Mouse (Mus musculus) layer of hippocampus, adult 9-10 months (tissue): ENCODE data around the gene Cdkl5.
"Not testable (repeated sequence)": the region's sequence is repeated elsewhere in the genome, so short reads cannot be mapped to it uniquely, and the experiment has no call there.

ENCODE experiments used
- DNase-seq: peaks from one replicate; pipeline ENCODE4 v3.0.0; 2022; ENCODE audit warnings: low spot score

Cdkl5 gene

GRCm38 (mm10) chrX:160906952-160907351 lies 87.6 kb downstream of the Cdkl5 start, which contains the start of gene Gja6:
TSS of gene Gja6 (minus strand) at chrX:160907052.
- no peak for DNase-seq

- no peak for DNase-seq
Measured at GRCm38 (mm10) chrX:160906477-160906876, 88.0 kb downstream of the Cdkl5 start.

- DNase-seq = no peak
Measured at GRCm38 (mm10) chrX:160905913-160906312, 88.6 kb downstream of the Cdkl5 start.

- no peak for DNase-seq
Measured at GRCm38 (mm10) chrX:160905041-160905678, 89.3 kb downstream of the Cdkl5 start.

- DNase-seq = no peak
Measured at GRCm38 (mm10) chrX:160901118-160901517, 93.4 kb downstream of the Cdkl5 start.

GRCm38 (mm10) chrX:160892077-160892476 lies 102.4 kb downstream of the Cdkl5 start:
- no peak for DNase-seq

GRCm38 (mm10) chrX:160886301-160886700 lies 108.2 kb downstream of the Cdkl5 start:
- DNase-seq = no peak

GRCm38 (mm10) chrX:160866576-160866975 lies 127.9 kb downstream of the Cdkl5 start:
- no peak for DNase-seq

GRCm38 (mm10) chrX:160865022-160865421 lies 129.5 kb downstream of the Cdkl5 start:
- no peak for DNase-seq

GRCm38 (mm10) chrX:160863689-160864383 lies 130.7 kb downstream of the Cdkl5 start:
- DNase-seq = no peak

- DNase-seq = no peak
Measured at GRCm38 (mm10) chrX:160808226-160808625, 186.3 kb downstream of the Cdkl5 start.

GRCm38 (mm10) chrX:160804409-160805150 lies 189.9 kb downstream of the Cdkl5 start:
- no peak for DNase-seq

- DNase-seq = no peak
Measured at GRCm38 (mm10) chrX:160794920-160795319, 199.6 kb downstream of the Cdkl5 start.

- DNase-seq = no peak
Measured at GRCm38 (mm10) chrX:160782276-160782675, 212.2 kb downstream of the Cdkl5 start.

- DNase-seq = no peak
Measured at GRCm38 (mm10) chrX:160773033-160773432, 221.5 kb downstream of the Cdkl5 start.

- not testable (repeated sequence) for DNase-seq
Measured at GRCm38 (mm10) chrX:160769622-160770021, 224.9 kb downstream of the Cdkl5 start.

- no peak for DNase-seq
Measured at GRCm38 (mm10) chrX:160767713-160768112, 226.8 kb downstream of the Cdkl5 start, which contains the start of gene Rs1. TSS of gene Rs1 (plus strand) at chrX:160768013.

- no peak for DNase-seq
Measured at GRCm38 (mm10) chrX:160766233-160766616, 228.3 kb downstream of the Cdkl5 start.

GRCm38 (mm10) chrX:160765389-160766232 lies 228.9 kb downstream of the Cdkl5 start:
- DNase-seq = peak; percentile 85

GRCm38 (mm10) chrX:160750808-160751207 lies 243.7 kb downstream of the Cdkl5 start:
- DNase-seq = no peak

- DNase-seq = no peak
Measured at GRCm38 (mm10) chrX:160748653-160749052, 245.9 kb downstream of the Cdkl5 start.

- DNase-seq = no peak
Measured at GRCm38 (mm10) chrX:160745399-160745798, 249.1 kb downstream of the Cdkl5 start.
